Mouse (Mus musculus): ENCODE measurements around the gene Esd. TPM values are rescaled to one million over a fixed set of nuclear protein-coding genes. Genes with fewer than 3 reads are reported as not detected.

The Esd gene
- polyA plus RNA-seq, 2 experiments, result 174 to 315 TPM

- no peak for TF ChIP-seq POLR2A (IDR thresholded peaks at IDR 0.05; ENCODE audit: borderline replicate concordance, extremely low read depth, insufficient read depth, insufficient read length)
- WGBS, result 73% methylated on average over 6 of the region's 6 CpGs
- no peaks in the 10 kb centered on the region for H3K9me3 ChIP-seq (ENCODE audit: control insufficient read depth, low read length)
- DNase-seq (ENCODE audit: low spot score) (no peak), ATAC-seq (ENCODE audit: low FRiP score, low read depth) (no peak)
- H3K4me2 ChIP-seq (replicated peaks; ENCODE audit: low read depth, low read length, severe bottlenecking), result no peak overlapping the region
- H3K36me3 ChIP-seq (ENCODE audit: control insufficient read depth, insufficient read depth, low read length), result peaks cover 17% of the 10 kb centered on the region
- H3K4me1 ChIP-seq (ENCODE audit: control insufficient read depth, insufficient read depth, low read length), result no peaks in the 10 kb centered on the region
- no peak overlapping the region for H3K27ac ChIP-seq (replicated peaks; ENCODE audit: low read depth, low read length)
- no peak overlapping the region for H3K9ac ChIP-seq (ENCODE audit: low read depth, low read length, severe bottlenecking)
- H3K27me3 ChIP-seq (ENCODE audit: control insufficient read depth, insufficient read depth, low read length), result no peaks in the 10 kb centered on the region
- no peak overlapping the region for H3K4me3 ChIP-seq (replicated peaks; ENCODE audit: low read length)
Observed at GRCm38 (mm10) chr14:74792793-74793192, 60.7 kb downstream of the Esd start.

GRCm38 (mm10) chr14:74794931-74795330, 62.8 kb downstream of the Esd start:
- Histone ChIP-seq H3K9ac (ENCODE audit: low read depth, low read length, severe bottlenecking) (no peak overlapping the region), H3K9me3 (ENCODE audit: control insufficient read depth, low read length) (no peaks in the 10 kb centered on the region), H3K36me3 (ENCODE audit: control insufficient read depth, insufficient read depth, low read length) (peaks cover 17% of the 10 kb centered on the region), H3K4me2 (replicated peaks; ENCODE audit: low read depth, low read length, severe bottlenecking) (no peak overlapping the region), H3K4me3 (replicated peaks; ENCODE audit: low read length) (no peak overlapping the region), H3K27me3 (ENCODE audit: control insufficient read depth, insufficient read depth, low read length) (no peaks in the 10 kb centered on the region), H3K27ac (replicated peaks; ENCODE audit: low read depth, low read length) (no peak overlapping the region), H3K4me1 (ENCODE audit: control insufficient read depth, insufficient read depth, low read length) (no peaks in the 10 kb centered on the region)
- no peak for ATAC-seq (ENCODE audit: low FRiP score, low read depth)
- no peak for DNase-seq (ENCODE audit: low spot score)
- TF ChIP-seq POLR2A (IDR thresholded peaks at IDR 0.05; ENCODE audit: borderline replicate concordance, extremely low read depth, insufficient read depth, insufficient read length), result no peak
- 80% methylated on average over 12 of the region's 12 CpGs for WGBS

GRCm38 (mm10) chr14:74797386-74798062, 65.4 kb downstream of the Esd start:
- no peak overlapping the region for H3K4me3 ChIP-seq (replicated peaks; ENCODE audit: low read length)
- H3K36me3 ChIP-seq (ENCODE audit: control insufficient read depth, insufficient read depth, low read length), result peaks cover 33% of the 10 kb centered on the region
- WGBS, result 78% methylated on average over 10 of the region's 10 CpGs
- TF ChIP-seq POLR2A (IDR thresholded peaks at IDR 0.05; ENCODE audit: borderline replicate concordance, extremely low read depth, insufficient read depth, insufficient read length), result no peak
- no peak overlapping the region for H3K27ac ChIP-seq (replicated peaks; ENCODE audit: low read depth, low read length)
- H3K27me3 ChIP-seq (ENCODE audit: control insufficient read depth, insufficient read depth, low read length), result no peaks in the 10 kb centered on the region
- H3K9me3 ChIP-seq (ENCODE audit: control insufficient read depth, low read length), result peaks cover 4% of the 10 kb centered on the region; the same call in 1 of the 2 replicates
- DNase-seq (ENCODE audit: low spot score) (no peak), ATAC-seq (ENCODE audit: low FRiP score, low read depth) (no peak)
- no peak overlapping the region for H3K4me2 ChIP-seq (replicated peaks; ENCODE audit: low read depth, low read length, severe bottlenecking)
- H3K4me1 ChIP-seq (ENCODE audit: control insufficient read depth, insufficient read depth, low read length), result no peaks in the 10 kb centered on the region
- H3K9ac ChIP-seq (ENCODE audit: low read depth, low read length, severe bottlenecking), result no peak overlapping the region

- Histone ChIP-seq H3K36me3 (ENCODE audit: control insufficient read depth, insufficient read depth, low read length) (peaks cover 32% of the 10 kb centered on the region), H3K27ac (replicated peaks; ENCODE audit: low read depth, low read length) (no peak overlapping the region), H3K4me1 (ENCODE audit: control insufficient read depth, insufficient read depth, low read length) (no peaks in the 10 kb centered on the region), H3K4me2 (replicated peaks; ENCODE audit: low read depth, low read length, severe bottlenecking) (no peak overlapping the region), H3K9ac (ENCODE audit: low read depth, low read length, severe bottlenecking) (no peak overlapping the region), H3K9me3 (ENCODE audit: control insufficient read depth, low read length) (peaks cover 4% of the 10 kb centered on the region; the same call in 1 of the 2 replicates), H3K27me3 (ENCODE audit: control insufficient read depth, insufficient read depth, low read length) (no peaks in the 10 kb centered on the region), H3K4me3 (replicated peaks; ENCODE audit: low read length) (no peak overlapping the region)
- TF ChIP-seq POLR2A (IDR thresholded peaks at IDR 0.05; ENCODE audit: borderline replicate concordance, extremely low read depth, insufficient read depth, insufficient read length), result no peak
- WGBS, result 67% methylated on average over 16 of the region's 16 CpGs
- no peak for ATAC-seq (ENCODE audit: low FRiP score, low read depth)
- no peak for DNase-seq (ENCODE audit: low spot score)
Observed at GRCm38 (mm10) chr14:74798063-74798890, 66.2 kb downstream of the Esd start.

Other genes with a start within 250 kb of the Esd start
- gene Htr2a, start 91.5 kb upstream of the Esd start, polyA plus RNA-seq (2012; rRNA removed), result 1.2 and 1.6 TPM in 2 replicates
- 1.4 and 1.8 TPM in 2 replicates for gene Htr2a, start 91.5 kb upstream of the Esd start, polyA plus RNA-seq (2014; fragmentation: Nextera tagmentation; extraction: Ambion mirVana)
- 13.0 and 13.3 TPM in 2 replicates for gene Lrch1, start 215.6 kb downstream of the Esd start, polyA plus RNA-seq (2012; rRNA removed)
- gene Lrch1, start 215.6 kb downstream of the Esd start, polyA plus RNA-seq (2014; fragmentation: Nextera tagmentation; extraction: Ambion mirVana), result 15.2 and 17.0 TPM in 2 replicates